Mouse (Mus musculus) stomach, postnatal 0 days (tissue): ENCODE measurements around the gene Trarg1.

Source experiments
- CTCF ChIP-seq: IDR thresholded peaks from 2 replicates; pipeline ENCODE4 v1.5.1; 2016; ENCODE audit warnings: antibody characterized with exemption, low read depth, mild to moderate bottlenecking, moderate library complexity
- EP300 ChIP-seq: optimal IDR thresholded peaks from 2 replicates; pipeline ENCODE3; 2016; ENCODE audit warnings: antibody characterized with exemption

GRCm38 (mm10) chr11:76672561-76673384, 6.8 kb upstream of the Trarg1 start:
- TF ChIP-seq EP300 (no peak), CTCF (no peak)
